Mouse (Mus musculus): ENCODE measurements around the gene Dennd1a. TPM values are rescaled to one million over a fixed set of nuclear protein-coding genes. Genes with fewer than 3 reads are reported as not detected.

Dennd1a gene
- total RNA-seq, 2 experiments from 2014 or later = 84.5 to 87.4 TPM

GRCm38 (mm10) chr2:37931018-37931930 is 355.9 kb downstream of the Dennd1a start:
- no peak for TF ChIP-seq CTCF (IDR thresholded peaks at IDR 0.05)
- Histone ChIP-seq H3K4me3 (no peak overlapping the region), H3K27ac (no peak overlapping the region)
- DNase-seq (ENCODE audit: extremely low spot score in 1 of 2, low spot score in 2 of 2) = no peak
- intact Hi-C loops (cut with DNase I) = no loop called here

- no peak overlapping the region for H3K27ac ChIP-seq
- intact Hi-C loops (cut with DNase I) = loop anchor here (5.0 kb wide), 1 partner anchor 666 kb away; no protein-coding TSS in a partner anchor
- TF ChIP-seq CTCF (IDR thresholded peaks at IDR 0.05) = no peak
- no peak overlapping the region for H3K4me3 ChIP-seq
- DNase-seq (ENCODE audit: extremely low spot score in 1 of 2, low spot score in 2 of 2) = no peak
These were observed 361.1 kb downstream of the Dennd1a start for GRCm38 (mm10) chr2:37926133-37926503.

- H3K4me3 ChIP-seq = no peak overlapping the region
- peak in 1 of 2 experiments; percentile 39 for DNase-seq (ENCODE audit: extremely low spot score in 1 of 2, low spot score in 2 of 2)
- no peak overlapping the region for H3K27ac ChIP-seq
- intact Hi-C loops (cut with DNase I) = loop anchor here (2.0 to 5.0 kb wide), 2 partner anchors 451 to 667 kb away; no protein-coding TSS in a partner anchor
- TF ChIP-seq CTCF (IDR thresholded peaks at IDR 0.05) = peak; percentile 94
These were observed 361.6 kb downstream of the Dennd1a start for GRCm38 (mm10) chr2:37925413-37926132.

- no peak for TF ChIP-seq CTCF (IDR thresholded peaks at IDR 0.05)
- H3K27ac ChIP-seq = peak overlapping the region; percentile 40; the same call in 1 of the 2 replicates
- DNase-seq (ENCODE audit: extremely low spot score in 1 of 2, low spot score in 2 of 2) = peak in 1 of 2 experiments; percentile 33
- no peak overlapping the region for H3K4me3 ChIP-seq
- intact Hi-C loops (cut with DNase I) = loop anchor here (5.0 kb wide), 1 partner anchor 92 kb away; no protein-coding TSS in a partner anchor
These were observed 378.3 kb downstream of the Dennd1a start for GRCm38 (mm10) chr2:37908721-37909506.

GRCm38 (mm10) chr2:37908296-37908695 is 378.9 kb downstream of the Dennd1a start:
- DNase-seq (ENCODE audit: extremely low spot score in 1 of 2, low spot score in 2 of 2) = no peak
- no peak overlapping the region for H3K4me3 ChIP-seq
- peak overlapping the region; percentile 40; the same call in 1 of the 2 replicates for H3K27ac ChIP-seq
- intact Hi-C loops (cut with DNase I) = loop anchor here (5.0 kb wide), 1 partner anchor 91 kb away; no protein-coding TSS in a partner anchor
- no peak for TF ChIP-seq CTCF (IDR thresholded peaks at IDR 0.05)

- intact Hi-C loops (cut with DNase I) = loop anchor here (5.0 kb wide), 1 partner anchor 89 kb away; no protein-coding TSS in a partner anchor
- Histone ChIP-seq H3K27ac (peak overlapping the region; percentile 45; the same call in 1 of the 2 replicates), H3K4me3 (no peak overlapping the region)
- no peak for TF ChIP-seq CTCF (IDR thresholded peaks at IDR 0.05)
- DNase-seq (ENCODE audit: extremely low spot score in 1 of 2, low spot score in 2 of 2) = peak in 1 of 2 experiments; percentile 25
These were observed 380.9 kb downstream of the Dennd1a start for GRCm38 (mm10) chr2:37906261-37906660.

- Histone ChIP-seq H3K27ac (no peak overlapping the region), H3K4me3 (no peak overlapping the region)
- no peak for DNase-seq (ENCODE audit: extremely low spot score in 1 of 2, low spot score in 2 of 2)
- intact Hi-C loops (cut with DNase I) = no loop called here
- TF ChIP-seq CTCF (IDR thresholded peaks at IDR 0.05) = no peak
These were observed 383.9 kb downstream of the Dennd1a start for GRCm38 (mm10) chr2:37903286-37903685.

GRCm38 (mm10) chr2:37883214-37883613 is 404.0 kb downstream of the Dennd1a start:
- H3K27ac ChIP-seq = no peak overlapping the region
- DNase-seq (ENCODE audit: extremely low spot score in 1 of 2, low spot score in 2 of 2) = no peak
- TF ChIP-seq CTCF (IDR thresholded peaks at IDR 0.05) = no peak
- no peak overlapping the region for H3K4me3 ChIP-seq
- intact Hi-C loops (cut with DNase I) = no loop called here

GRCm38 (mm10) chr2:37881262-37881913 is 405.8 kb downstream of the Dennd1a start:
- Histone ChIP-seq H3K27ac (no peak overlapping the region), H3K4me3 (no peak overlapping the region)
- intact Hi-C loops (cut with DNase I) = no loop called here
- TF ChIP-seq CTCF (IDR thresholded peaks at IDR 0.05) = no peak
- no peak for DNase-seq (ENCODE audit: extremely low spot score in 1 of 2, low spot score in 2 of 2)

- Histone ChIP-seq H3K27ac (no peak overlapping the region), H3K4me3 (no peak overlapping the region)
- no peak for TF ChIP-seq CTCF (IDR thresholded peaks at IDR 0.05)
- intact Hi-C loops (cut with DNase I) = no loop called here
- no peak for DNase-seq (ENCODE audit: extremely low spot score in 1 of 2, low spot score in 2 of 2)
These were observed 407.5 kb downstream of the Dennd1a start for GRCm38 (mm10) chr2:37879697-37880096.

- H3K4me3 ChIP-seq = no peak overlapping the region
- no peak for TF ChIP-seq CTCF (IDR thresholded peaks at IDR 0.05)
- H3K27ac ChIP-seq = no peak overlapping the region
- intact Hi-C loops (cut with DNase I) = no loop called here
- no peak for DNase-seq (ENCODE audit: extremely low spot score in 1 of 2, low spot score in 2 of 2)
These were observed 414.4 kb downstream of the Dennd1a start for GRCm38 (mm10) chr2:37872791-37873190.

Measured in left cerebral cortex, adult 2 months (tissue).